Mouse (Mus musculus) thymus, postnatal 25 days (tissue): Measurements from ENCODE around the gene Pth1r.

Source experiments
- DNase-seq: peaks from one replicate; pipeline ENCODE4 v3.0.0; 2022

The Pth1r gene

GRCm38 (mm10) chr9:110746961-110747360, at the start of gene Pth1r:
Pth1r (minus strand) TSS chr9:110747145.
- DNase-seq: no peak

GRCm38 (mm10) chr9:110790462-110790861, 43.5 kb upstream of the Pth1r start:
- no peak for DNase-seq

- no peak for DNase-seq
Measured at GRCm38 (mm10) chr9:110788169-110788568, 41.2 kb upstream of the Pth1r start.

- no peak for DNase-seq
Measured at GRCm38 (mm10) chr9:110783611-110784010, 36.7 kb upstream of the Pth1r start.

GRCm38 (mm10) chr9:110781731-110782130, 34.8 kb upstream of the Pth1r start:
- DNase-seq: no peak

GRCm38 (mm10) chr9:110781256-110781721, 34.3 kb upstream of the Pth1r start:
- DNase-seq: peak; percentile 90

- DNase-seq: peak; percentile 12
Measured at GRCm38 (mm10) chr9:110779242-110779913, 32.4 kb upstream of the Pth1r start.

- DNase-seq: no peak
Measured at GRCm38 (mm10) chr9:110778559-110778958, 31.6 kb upstream of the Pth1r start.

GRCm38 (mm10) chr9:110778100-110778499, 31.2 kb upstream of the Pth1r start:
- DNase-seq: no peak

- DNase-seq: no peak
Measured at GRCm38 (mm10) chr9:110775269-110776022, 28.5 kb upstream of the Pth1r start.

- DNase-seq: no peak
Measured at GRCm38 (mm10) chr9:110774403-110775268, 27.7 kb upstream of the Pth1r start.

GRCm38 (mm10) chr9:110772336-110772735, 25.4 kb upstream of the Pth1r start:
- no peak for DNase-seq

- DNase-seq: no peak
Measured at GRCm38 (mm10) chr9:110763405-110763804, 16.5 kb upstream of the Pth1r start.

GRCm38 (mm10) chr9:110762763-110763162, 15.8 kb upstream of the Pth1r start:
- DNase-seq: no peak

- no peak for DNase-seq
Measured at GRCm38 (mm10) chr9:110760886-110761285, 13.9 kb upstream of the Pth1r start.

GRCm38 (mm10) chr9:110759265-110759664, 12.3 kb upstream of the Pth1r start:
- DNase-seq: peak; percentile 32

GRCm38 (mm10) chr9:110758605-110759004, 11.7 kb upstream of the Pth1r start:
- DNase-seq: no peak

GRCm38 (mm10) chr9:110757816-110758215, 10.9 kb upstream of the Pth1r start:
- no peak for DNase-seq

GRCm38 (mm10) chr9:110753773-110754172, 6.8 kb upstream of the Pth1r start:
- DNase-seq: no peak

- no peak for DNase-seq
Measured at GRCm38 (mm10) chr9:110752917-110753435, 6.0 kb upstream of the Pth1r start.

GRCm38 (mm10) chr9:110751412-110751811, 4.5 kb upstream of the Pth1r start:
- no peak for DNase-seq

- DNase-seq: no peak
Measured at GRCm38 (mm10) chr9:110750404-110751187, 3.7 kb upstream of the Pth1r start.
